Mouse (Mus musculus) MEL (cell line): ENCODE measurements around the gene Atrnl1. TPM values are rescaled to one million over a fixed set of nuclear protein-coding genes. Genes with fewer than 3 reads are reported as not detected.

Source experiments
- DNase-seq: peaks from one replicate; pipeline ENCODE4 v3.0.0; 2011; ENCODE audit warnings: low read depth, low spot score
- H3K27ac ChIP-seq: 2 replicates; pipeline ENCODE4 v1.5.1; 2012; ENCODE audit warnings: low read depth, mild to moderate bottlenecking, control low read depth, low read length, moderate library complexity; ENCODE audit not compliant: control insufficient read depth
- H3K27me3 ChIP-seq, 2 experiments: fragments of 150-350 bp in 1 of 2; sonication (generic) in 1 of 2; 2 replicates each; pipeline ENCODE4 v1.6.1; 2012; ENCODE audit warnings: low read length in 2 of 2, mild to moderate bottlenecking in 2 of 2, improper control_type of control experiment in 1 of 2, moderate library complexity in 1 of 2; ENCODE audit not compliant: insufficient read depth in 2 of 2, control insufficient read depth in 1 of 2
- H3K36me3 ChIP-seq, 2 experiments: 2 replicates each; pipeline ENCODE4 v1.6.1; 2012 to 2014; ENCODE audit warnings: low read length in 2 of 2, improper control_type of control experiment in 1 of 2, inconsistent platforms in 1 of 2, mild to moderate bottlenecking in 1 of 2; ENCODE audit not compliant: insufficient read depth in 2 of 2, control insufficient read depth in 1 of 2
- H3K4me1 ChIP-seq, 2 experiments: fragments of 150-350 bp in 1 of 2; sonication (generic) in 1 of 2; 2 replicates each; pipeline ENCODE4 v1.6.1; 2012; ENCODE audit warnings: low read length in 2 of 2, improper control_type of control experiment in 1 of 2, mild to moderate bottlenecking in 1 of 2; ENCODE audit not compliant: insufficient read depth in 2 of 2, control insufficient read depth in 1 of 2
- H3K4me3 ChIP-seq, 2 experiments: fragments of 150-350 bp in 1 of 2; sonication (generic) in 1 of 2; 2 replicates each; pipeline ENCODE4 v1.5.1; 2012; ENCODE audit warnings: low read depth in 2 of 2, low read length in 2 of 2, mild to moderate bottlenecking in 2 of 2, moderate library complexity in 2 of 2, control low read depth in 1 of 2, improper control_type of control experiment in 1 of 2; ENCODE audit not compliant: control insufficient read depth in 1 of 2, insufficient read depth in 1 of 2
- H3K79me2 ChIP-seq: 2 replicates; pipeline ENCODE4 v1.6.1; 2012; ENCODE audit warnings: mild to moderate bottlenecking, low read length, moderate library complexity; ENCODE audit not compliant: control insufficient read depth, poor library complexity, insufficient read depth
- H3K9ac ChIP-seq: 2 replicates; pipeline ENCODE4 v1.6.1; 2012; ENCODE audit warnings: low read depth, mild to moderate bottlenecking, control low read depth, low read length, moderate library complexity; ENCODE audit not compliant: control insufficient read depth, poor library complexity, severe bottlenecking
- H3K9me3 ChIP-seq: fragments of 150-350 bp; sonication (generic); replicated peaks from 2 replicates; pipeline ENCODE4 v1.6.1; 2012; ENCODE audit warnings: mild to moderate bottlenecking, low read length, improper control_type of control experiment, moderate library complexity; ENCODE audit not compliant: insufficient read depth
- BHLHE40 ChIP-seq: IDR thresholded peaks from 2 replicates; pipeline ENCODE4 v1.6.1; 2012; ENCODE audit warnings: low read depth, mild to moderate bottlenecking, inconsistent platforms, low read length, improper control_type of control experiment, borderline replicate concordance
- CHD1 ChIP-seq: IDR thresholded peaks from 2 replicates; pipeline ENCODE4 v1.6.1; 2012; ENCODE audit warnings: low read depth, mild to moderate bottlenecking, inconsistent platforms, low read length, improper control_type of control experiment
- CHD2 ChIP-seq: IDR thresholded peaks from 2 replicates; pipeline ENCODE4 v1.6.1; 2011; ENCODE audit warnings: low read length, improper control_type of control experiment
- EP300 ChIP-seq, 2 experiments: IDR thresholded peaks; 2 replicates each; pipeline ENCODE4 v1.6.1; 2011; ENCODE audit warnings: improper control_type of control experiment in 2 of 2, low read length in 2 of 2, low read depth in 1 of 2, mild to moderate bottlenecking in 1 of 2
- GABPA ChIP-seq: IDR thresholded peaks from 2 replicates; pipeline ENCODE4 v1.6.1; 2012; ENCODE audit warnings: low read depth, mild to moderate bottlenecking, inconsistent platforms, low read length, improper control_type of control experiment, moderate library complexity
- GATA1 ChIP-seq: IDR thresholded peaks from 2 replicates; pipeline ENCODE4 v1.6.1; 2011; ENCODE audit warnings: low read depth, low read length, improper control_type of control experiment
- HCFC1 ChIP-seq: IDR thresholded peaks from 2 replicates; pipeline ENCODE4 v1.6.1; 2012; ENCODE audit warnings: low read depth, mild to moderate bottlenecking, inconsistent platforms, low read length, improper control_type of control experiment, moderate library complexity
- KAT2A ChIP-seq: conservative IDR thresholded peaks from 2 replicates; pipeline ENCODE4 v1.6.1; 2012; ENCODE audit warnings: low read depth, low read length, improper control_type of control experiment, inconsistent platforms
- MEF2A ChIP-seq: IDR thresholded peaks from 2 replicates; pipeline ENCODE4 v1.6.1; 2014; ENCODE audit warnings: low read depth, mild to moderate bottlenecking, inconsistent platforms, low read length, improper control_type of control experiment; ENCODE audit not compliant: poor library complexity, insufficient replicate concordance, severe bottlenecking; ENCODE audit errors: extremely low read depth
- MYB ChIP-seq: IDR thresholded peaks from 2 replicates; pipeline ENCODE4 v1.6.1; 2011; ENCODE audit warnings: mild to moderate bottlenecking, low read depth, low read length, improper control_type of control experiment
- MYC ChIP-seq: IDR thresholded peaks from 2 replicates; pipeline ENCODE4 v1.6.1; 2011; ENCODE audit warnings: low read depth, mild to moderate bottlenecking, low read length, improper control_type of control experiment, moderate library complexity
- NRF1 ChIP-seq: IDR thresholded peaks from 2 replicates; pipeline ENCODE4 v1.6.1; 2014; ENCODE audit warnings: low read depth, mild to moderate bottlenecking, inconsistent platforms, low read length, improper control_type of control experiment, moderate library complexity; ENCODE audit not compliant: poor library complexity, insufficient read depth, severe bottlenecking
- POLR2A ChIP-seq, 2 experiments: IDR thresholded peaks; 2 replicates each; pipeline ENCODE4 v1.6.1; 2011 to 2012; ENCODE audit warnings: low read length in 2 of 2, mild to moderate bottlenecking in 2 of 2, control low read depth in 1 of 2, improper control_type of control experiment in 1 of 2, low read depth in 1 of 2, moderate library complexity in 1 of 2; ENCODE audit not compliant: control insufficient read depth in 1 of 2, insufficient read depth in 1 of 2, poor library complexity in 1 of 2
- POLR2AphosphoS2 ChIP-seq: IDR thresholded peaks from 2 replicates; pipeline ENCODE4 v1.6.1; 2011; ENCODE audit warnings: low read length, improper control_type of control experiment
- RAD21 ChIP-seq: IDR thresholded peaks from 2 replicates; pipeline ENCODE4 v1.6.1; 2011; ENCODE audit warnings: mild to moderate bottlenecking, low read depth, low read length, improper control_type of control experiment
- RCOR1 ChIP-seq: IDR thresholded peaks from 2 replicates; pipeline ENCODE4 v1.6.1; 2012; ENCODE audit warnings: low read depth, mild to moderate bottlenecking, inconsistent platforms, low read length, improper control_type of control experiment
- SIN3A ChIP-seq: IDR thresholded peaks from 2 replicates; pipeline ENCODE4 v1.6.1; 2012; ENCODE audit warnings: low read length, improper control_type of control experiment, inconsistent platforms
- TBP ChIP-seq: IDR thresholded peaks from 2 replicates; pipeline ENCODE4 v1.8.0; 2011; ENCODE audit warnings: low read depth, low read length, improper control_type of control experiment
- TCF12 ChIP-seq: IDR thresholded peaks from 2 replicates; pipeline ENCODE4 v1.6.1; 2014; ENCODE audit warnings: low read depth, mild to moderate bottlenecking, inconsistent platforms, low read length, improper control_type of control experiment, moderate library complexity
- USF1 ChIP-seq: IDR thresholded peaks from 2 replicates; pipeline ENCODE4 v1.6.1; 2014; ENCODE audit warnings: low read depth, mild to moderate bottlenecking, inconsistent platforms, low read length, improper control_type of control experiment, moderate library complexity
- USF2 ChIP-seq, 2 experiments: IDR thresholded peaks; 2 replicates each; pipeline ENCODE4 v1.6.1; 2011 to 2012; ENCODE audit warnings: improper control_type of control experiment in 2 of 2, low read length in 2 of 2, borderline replicate concordance in 1 of 2, inconsistent platforms in 1 of 2, low read depth in 1 of 2, mild to moderate bottlenecking in 1 of 2; ENCODE audit not compliant: insufficient read depth in 1 of 2
- ZC3H11A ChIP-seq: IDR thresholded peaks from 2 replicates; pipeline ENCODE4 v1.6.1; 2012; ENCODE audit warnings: low read depth, mild to moderate bottlenecking, inconsistent platforms, low read length, improper control_type of control experiment
- ZKSCAN1 ChIP-seq: IDR thresholded peaks from 2 replicates; pipeline ENCODE4 v1.6.1; 2012; ENCODE audit warnings: low read depth, mild to moderate bottlenecking, inconsistent platforms, low read length, improper control_type of control experiment, moderate library complexity
- polyA plus RNA-seq, 2 experiments: library from polyadenylated mRNA; stranded (reverse) in 1 of 2; unstranded in 1 of 2; fragments of >175 nt in 1 of 2; fragments of >200 nt in 1 of 2; gene quantifications; 2 replicates each; pipeline versions ENCODE4 v1.2.1 to v1.2.4; 2012; ENCODE audit warnings: low replicate concordance in 2 of 2, low read depth in 1 of 2; ENCODE audit not compliant: insufficient read length in 2 of 2, insufficient read depth in 1 of 2, missing spikeins in 1 of 2
- total RNA-seq: library from RNA; depleted of rRNA; stranded (reverse); fragments of 300-350 nt; gene quantifications from 2 replicates; pipeline ENCODE4 v1.2.3, GENCODE M21; 2012

Atrnl1 gene
- total and polyA plus RNA-seq, 3 experiments, result 6.4 to 8.2 TPM; not detected in 1

GRCm38 (mm10) chr19:58052444-58053135 is 441.8 kb downstream of the Atrnl1 start:
- H3K4me3 ChIP-seq, result no peak overlapping the region
- no peaks in the 10 kb centered on the region for H3K9me3 ChIP-seq
- H3K27me3 ChIP-seq, result no peaks in the 10 kb centered on the region
- H3K4me1 ChIP-seq, result no peaks in the 10 kb centered on the region
- no peaks in the 10 kb centered on the region for H3K36me3 ChIP-seq
- no peak for TF ChIP-seq RCOR1
- TF ChIP-seq MEF2A, result no peak
- TF ChIP-seq KAT2A, result no peak
- TF ChIP-seq MYB, result no peak
- TF ChIP-seq GABPA, result no peak
- no peak for TF ChIP-seq CHD1
- H3K79me2 ChIP-seq, result no peaks in the 10 kb centered on the region
- H3K27ac ChIP-seq, result no peak overlapping the region
- H3K9ac ChIP-seq, result no peak overlapping the region
- DNase-seq, result no peak

GRCm38 (mm10) chr19:58059719-58060118 is 448.9 kb downstream of the Atrnl1 start:
- Histone ChIP-seq H3K27ac (no peak overlapping the region), H3K4me3 (no peak overlapping the region), H3K4me1 (no peaks in the 10 kb centered on the region), H3K79me2 (no peaks in the 10 kb centered on the region), H3K9me3 (no peaks in the 10 kb centered on the region), H3K36me3 (no peaks in the 10 kb centered on the region), H3K27me3 (no peaks in the 10 kb centered on the region), H3K9ac (no peak overlapping the region)
- TF ChIP-seq ZKSCAN1 (no peak), GATA1 (no peak), ZC3H11A (no peak), CHD2 (no peak), POLR2AphosphoS2 (no peak), MEF2A (no peak), EP300 (IDR thresholded peaks at IDR 0.05; ENCODE audit: low read depth in 1 of 2, low read length in 2 of 2) (no peak), BHLHE40 (no peak)
- no peak for DNase-seq

DNA sequence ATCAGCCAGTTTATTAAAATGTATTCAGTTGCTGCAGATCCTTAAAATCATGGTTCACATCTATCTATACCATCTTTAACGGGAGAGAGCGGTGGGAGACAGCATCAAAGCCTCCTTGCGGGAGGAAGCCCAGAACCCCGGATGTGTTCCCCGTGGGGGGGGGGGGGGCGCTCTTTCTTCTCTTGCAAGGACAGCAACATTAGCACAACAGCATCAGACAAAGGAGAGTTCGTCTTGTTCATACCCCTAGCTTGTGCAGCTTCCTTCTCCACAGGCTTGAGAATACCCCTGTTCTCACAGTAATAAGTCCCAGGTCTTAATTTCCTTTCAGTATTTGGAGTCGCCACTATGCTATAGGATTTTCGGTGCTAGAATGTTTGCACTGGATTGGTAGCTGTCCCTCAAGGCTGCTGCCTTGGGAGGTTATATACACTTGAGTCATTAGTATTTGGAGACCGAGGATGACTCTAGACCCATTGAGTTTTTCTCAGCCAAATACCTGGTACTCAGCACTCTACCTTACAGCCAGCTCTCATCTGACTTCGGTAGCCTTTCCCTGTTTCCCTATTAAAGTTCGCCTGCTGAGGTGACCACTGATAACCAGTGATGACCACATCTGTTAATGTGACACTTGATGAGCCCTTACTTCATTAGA is 449.5 kb downstream of the Atrnl1 start:
- H3K9ac ChIP-seq, result no peak overlapping the region
- no peaks in the 10 kb centered on the region; a peak in 1 of 4 replicates for H3K36me3 ChIP-seq
- DNase-seq, result no peak

More for the DNA sequence above, 449.5 kb downstream of the Atrnl1 start:
- H3K9me3 ChIP-seq, result no peaks in the 10 kb centered on the region
- 0 out of 4 replicates have a peak, but pooled peaks cover 0 to 4% of the 10 kb centered on the region in 2 experiments for H3K4me1 ChIP-seq
- no peak for TF ChIP-seq POLR2AphosphoS2
- TF ChIP-seq EP300 (IDR thresholded peaks at IDR 0.05; ENCODE audit: low read depth in 1 of 2, low read length in 2 of 2), result no peak
- no peak for TF ChIP-seq RCOR1
- no peak for TF ChIP-seq CHD1
- no peak for TF ChIP-seq POLR2A (IDR thresholded peaks at IDR 0.05; ENCODE audit: control insufficient read depth in 1 of 2, insufficient read depth in 1 of 2, low read depth in 1 of 2, low read length in 2 of 2, poor library complexity in 1 of 2)
- TF ChIP-seq USF2 (IDR thresholded peaks at IDR 0.05; ENCODE audit: borderline replicate concordance in 1 of 2, insufficient read depth in 1 of 2, low read depth in 1 of 2, low read length in 2 of 2), result no peak
- no peak for TF ChIP-seq RAD21
- no peak for TF ChIP-seq TCF12
- no peak for TF ChIP-seq CHD2
- TF ChIP-seq SIN3A, result no peak
- no peak for TF ChIP-seq NRF1
- TF ChIP-seq MEF2A, result no peak
- no peak for TF ChIP-seq HCFC1
- no peak for TF ChIP-seq TBP
- TF ChIP-seq GABPA, result no peak
- TF ChIP-seq MYC, result no peak
- no peak for TF ChIP-seq USF1
- TF ChIP-seq, all 39 proteins: peak for 0
- Histone ChIP-seq H3K4me3 (no peak overlapping the region), H3K79me2 (no peaks in the 10 kb centered on the region), H3K27me3 (no peaks in the 10 kb centered on the region), H3K27ac (no peak overlapping the region)
